Mouse (Mus musculus) kidney, embryonic 15.5 days (tissue): Measurements from ENCODE around the gene Map3k11. TPM values are rescaled to one million over a fixed set of nuclear protein-coding genes. Genes with fewer than 3 reads are reported as not detected.

Experiments used
- ATAC-seq: fragments of 200-750 bp; cut with Nextera tagmentation; replicated peaks from 2 replicates; pipeline ENCODE4 v1.8.0; 2017; ENCODE audit warnings: moderate TSS enrichment; ENCODE audit not compliant: low FRiP score
- H3K27ac ChIP-seq: fragments of 300-500 bp; sonication (generic); 2 replicates; pipeline ENCODE4 v1.5.1; 2015; ENCODE audit warnings: mild to moderate bottlenecking, inconsistent platforms
- H3K27me3 ChIP-seq: fragments of 300-500 bp; sonication (generic); 2 replicates; pipeline ENCODE4 v1.6.1; 2015; ENCODE audit warnings: inconsistent platforms
- H3K36me3 ChIP-seq: fragments of 300-500 bp; sonication (generic); 2 replicates; pipeline ENCODE4 v1.6.1; 2015; ENCODE audit warnings: inconsistent platforms
- H3K4me1 ChIP-seq: fragments of 300-500 bp; sonication (generic); 2 replicates; pipeline ENCODE4 v1.6.1; 2015; ENCODE audit warnings: inconsistent platforms
- H3K4me2 ChIP-seq: fragments of 300-500 bp; sonication (generic); 2 replicates; pipeline ENCODE4 v1.6.1; 2015; ENCODE audit warnings: moderate library complexity, mild to moderate bottlenecking, inconsistent platforms
- H3K4me3 ChIP-seq: fragments of 300-500 bp; sonication (generic); replicated peaks from 2 replicates; pipeline ENCODE4 v1.5.1; 2015; ENCODE audit warnings: mild to moderate bottlenecking, inconsistent platforms
- H3K9ac ChIP-seq: fragments of 300-500 bp; sonication (generic); 2 replicates; pipeline ENCODE4 v1.6.1; 2015; ENCODE audit warnings: mild to moderate bottlenecking, inconsistent platforms
- H3K9me3 ChIP-seq: fragments of 300-500 bp; sonication (generic); replicated peaks from 2 replicates; pipeline ENCODE4 v1.6.1; 2016; ENCODE audit warnings: inconsistent platforms
- WGBS: fragments of 180-500 bp; shearing (Covaris S2); methylation state at CpG from one replicate; pipeline ENCODE4 v1.1.7; 2015; ENCODE audit warnings: mixed read lengths; 5-methylcytosine and 5-hydroxymethylcytosine counted together
- polyA plus RNA-seq: library from polyadenylated mRNA; unstranded; fragments of >200 nt; fragmentation: Nextera tagmentation; extraction: Ambion mirVana; gene quantifications from 2 replicates; pipeline ENCODE4 v1.2.1, GENCODE M21; 2015

Map3k11 gene
- polyA plus RNA-seq, 1 experiment from 2014 or later, result 43.2 TPM

DNA sequence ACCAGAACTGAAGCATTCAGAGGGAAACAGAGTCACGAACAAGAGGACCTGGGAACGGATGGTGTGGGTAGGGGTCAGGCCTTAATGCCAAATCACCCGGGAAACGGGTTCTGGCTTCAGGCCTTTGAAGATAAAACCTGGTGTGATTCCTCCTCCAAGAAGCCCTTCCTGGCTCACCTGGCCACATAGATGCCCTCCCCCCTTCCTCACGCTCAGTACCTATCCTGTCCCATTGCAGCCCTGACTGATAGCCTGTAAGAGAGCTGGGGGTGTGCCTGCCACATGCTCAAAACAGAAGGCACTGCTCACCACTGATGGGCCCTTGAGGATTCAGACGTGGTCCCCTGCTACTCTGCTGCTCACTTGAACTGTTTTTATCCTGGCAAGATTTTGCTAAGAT, 5.3 kb downstream of the Map3k11 start:
- H3K9me3 ChIP-seq, result no peaks in the 10 kb centered on the region
- no peak overlapping the region for H3K27ac ChIP-seq
- H3K4me2 ChIP-seq, result peak overlapping the region; percentile 96
- peaks cover 76% of the 10 kb centered on the region for H3K36me3 ChIP-seq
- peaks cover 59% of the 10 kb centered on the region for H3K4me1 ChIP-seq
- H3K4me3 ChIP-seq, result peak overlapping the region; percentile 81
- 83% methylated on average over 6 of the region's 6 CpGs for WGBS
- H3K27me3 ChIP-seq, result no peaks in the 10 kb centered on the region
- ATAC-seq, result no peak
- H3K9ac ChIP-seq, result no peak overlapping the region

GRCm38 (mm10) chr19:5695849-5696462, 7.4 kb downstream of the Map3k11 start:
- H3K9ac ChIP-seq, result 0 out of 2 replicates have a peak overlapping the region, but pooled peaks have one; percentile 2
- ATAC-seq, result peak; percentile 69
- H3K4me1 ChIP-seq, result peaks cover 49% of the 10 kb centered on the region
- peak overlapping the region; percentile 53 for H3K4me2 ChIP-seq
- H3K36me3 ChIP-seq, result peaks cover 95% of the 10 kb centered on the region
- peak overlapping the region; percentile 27 for H3K4me3 ChIP-seq
- WGBS, result 24% methylated on average over 41 of the region's 41 CpGs
- no peaks in the 10 kb centered on the region for H3K9me3 ChIP-seq
- H3K27ac ChIP-seq, result no peak overlapping the region
- no peaks in the 10 kb centered on the region for H3K27me3 ChIP-seq

DNA sequence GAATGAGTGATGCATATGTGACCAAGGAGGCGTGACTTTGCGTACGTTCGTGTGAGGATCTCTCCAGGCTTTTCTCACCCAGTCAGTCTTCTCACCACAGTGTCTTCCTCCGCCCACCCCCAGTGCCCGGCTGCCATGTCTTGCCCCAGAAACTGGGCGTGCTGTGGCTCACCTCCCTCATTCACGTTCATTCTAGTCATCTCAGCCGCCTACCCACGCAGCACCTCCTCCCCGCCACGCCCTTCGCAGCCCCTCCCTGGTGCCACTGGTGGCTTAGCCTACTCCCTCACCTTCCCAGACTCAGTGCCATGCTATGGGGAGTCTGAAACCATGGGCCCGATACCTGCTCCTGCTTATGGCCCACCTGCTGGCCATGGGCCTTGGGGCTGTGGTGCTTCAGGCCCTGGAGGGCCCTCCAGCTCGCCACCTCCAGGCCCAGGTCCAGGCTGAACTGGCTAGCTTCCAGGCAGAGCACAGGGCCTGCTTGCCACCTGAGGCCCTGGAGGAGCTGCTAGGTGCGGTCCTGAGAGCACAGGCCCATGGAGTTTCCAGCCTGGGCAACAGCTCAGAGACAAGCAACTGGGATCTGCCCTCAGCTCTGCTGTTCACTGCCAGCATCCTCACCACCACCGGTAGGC, 15.7 kb downstream of the Map3k11 start, which contains the start of gene Kcnk7:
Kcnk7 (plus strand) TSS at position 205 of the 638 bp plus-strand sequence.
- Histone ChIP-seq H3K27ac (peak within 1 kb of the TSS; percentile 63), H3K36me3 (peaks cover 71% of the 10 kb centered on the region), H3K4me2 (no peak within 1 kb of the TSS), H3K4me1 (peaks cover 11% of the 10 kb centered on the region), H3K4me3 (no peak within 1 kb of the TSS), H3K9me3 (no peaks in the 10 kb centered on the region), H3K9ac (no peak within 1 kb of the TSS), H3K27me3 (no peaks in the 10 kb centered on the region)
- WGBS, result 70% methylated on average over 17 of the region's 17 CpGs
- no peak for ATAC-seq

DNA sequence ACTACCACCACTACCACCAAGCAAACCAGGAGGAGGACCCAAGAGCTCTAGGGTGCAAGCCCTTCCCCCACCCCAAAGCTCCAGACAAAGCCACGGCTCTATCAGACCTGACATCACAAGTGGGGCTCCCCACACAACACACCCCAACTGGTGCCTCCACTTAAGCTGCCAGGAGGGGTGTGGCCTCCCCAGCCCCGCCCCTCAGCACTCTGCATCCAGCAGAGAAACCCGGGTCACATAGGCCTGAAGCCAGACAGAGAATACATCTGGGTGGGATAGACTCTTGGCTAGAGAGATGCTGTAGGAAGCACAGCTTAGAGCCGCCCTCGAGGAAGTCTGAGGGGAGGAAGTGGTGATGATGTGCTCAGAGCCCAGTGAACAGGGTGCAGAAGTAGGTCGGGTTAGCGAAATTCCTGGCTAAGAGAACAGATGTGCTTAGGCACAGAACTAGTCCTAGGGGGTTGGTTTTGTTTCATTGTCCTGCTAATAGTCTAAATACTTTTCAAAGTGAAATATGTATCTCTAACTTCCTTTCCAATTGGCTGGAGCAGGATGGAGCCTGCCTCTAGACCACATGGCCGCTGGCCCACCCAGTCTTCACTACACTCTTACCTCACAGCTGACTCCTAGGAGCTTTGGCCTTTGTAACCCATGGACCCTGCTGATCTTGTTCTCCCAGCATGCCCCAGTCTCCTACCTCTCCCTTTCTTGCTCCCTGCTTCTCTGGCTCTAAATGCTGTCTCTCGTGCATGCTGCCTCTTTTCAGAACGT, 16.4 kb downstream of the Map3k11 start:
- 40% methylated on average over 10 of the region's 10 CpGs for WGBS
- no peak overlapping the region for H3K4me3 ChIP-seq
- peaks cover 11% of the 10 kb centered on the region for H3K4me1 ChIP-seq
- H3K36me3 ChIP-seq, result peaks cover 71% of the 10 kb centered on the region
- peak; percentile 66 for ATAC-seq
- H3K27ac ChIP-seq, result peak overlapping the region; percentile 63
- no peaks in the 10 kb centered on the region for H3K9me3 ChIP-seq
- no peak overlapping the region for H3K4me2 ChIP-seq
- no peak overlapping the region for H3K9ac ChIP-seq
- no peaks in the 10 kb centered on the region for H3K27me3 ChIP-seq

GRCm38 (mm10) chr19:5710068-5710467, 21.5 kb downstream of the Map3k11 start:
- Histone ChIP-seq H3K36me3 (peaks cover 64% of the 10 kb centered on the region), H3K4me3 (no peak overlapping the region), H3K9me3 (no peaks in the 10 kb centered on the region), H3K27ac (no peak overlapping the region), H3K4me1 (peaks cover 32% of the 10 kb centered on the region), H3K9ac (no peak overlapping the region), H3K27me3 (no peaks in the 10 kb centered on the region), H3K4me2 (no peak overlapping the region)
- ATAC-seq, result no peak
- WGBS, result 93% methylated on average over 6 of the region's 6 CpGs

- Histone ChIP-seq H3K36me3 (peaks cover 65% of the 10 kb centered on the region), H3K4me3 (no peak overlapping the region)
- 83% methylated on average over 8 of the region's 8 CpGs for WGBS
These were observed 22.0 kb downstream of the Map3k11 start for GRCm38 (mm10) chr19:5710581-5710980.

GRCm38 (mm10) chr19:5711218-5711617, 22.7 kb downstream of the Map3k11 start:
- 18% methylated on average over 3 of the region's 3 CpGs for WGBS
- peaks cover 67% of the 10 kb centered on the region for H3K36me3 ChIP-seq

More at GRCm38 (mm10) chr19:5710581-5710980, 22.0 kb downstream of the Map3k11 start:
- Histone ChIP-seq H3K9me3 (no peaks in the 10 kb centered on the region), H3K27ac (no peak overlapping the region), H3K27me3 (no peaks in the 10 kb centered on the region), H3K4me1 (peaks cover 33% of the 10 kb centered on the region), H3K4me2 (no peak overlapping the region), H3K9ac (no peak overlapping the region)
- no peak for ATAC-seq

GRCm38 (mm10) chr19:5711907-5712460, 23.4 kb downstream of the Map3k11 start:
- H3K27me3 ChIP-seq, result no peaks in the 10 kb centered on the region
- H3K9me3 ChIP-seq, result no peaks in the 10 kb centered on the region
- H3K27ac ChIP-seq, result no peak overlapping the region
- WGBS, result 90% methylated on average over 14 of the region's 14 CpGs
- no peak overlapping the region for H3K4me3 ChIP-seq
- no peak overlapping the region for H3K9ac ChIP-seq
- H3K36me3 ChIP-seq, result peaks cover 65% of the 10 kb centered on the region
- H3K4me2 ChIP-seq, result no peak overlapping the region
- ATAC-seq, result no peak
- peaks cover 46% of the 10 kb centered on the region for H3K4me1 ChIP-seq

More at GRCm38 (mm10) chr19:5711218-5711617, 22.7 kb downstream of the Map3k11 start:
- ATAC-seq, result no peak
- H3K4me3 ChIP-seq, result no peak overlapping the region
- H3K27ac ChIP-seq, result no peak overlapping the region
- H3K4me2 ChIP-seq, result no peak overlapping the region
- no peaks in the 10 kb centered on the region for H3K9me3 ChIP-seq
- no peak overlapping the region for H3K9ac ChIP-seq
- peaks cover 40% of the 10 kb centered on the region for H3K4me1 ChIP-seq
- no peaks in the 10 kb centered on the region for H3K27me3 ChIP-seq

DNA sequence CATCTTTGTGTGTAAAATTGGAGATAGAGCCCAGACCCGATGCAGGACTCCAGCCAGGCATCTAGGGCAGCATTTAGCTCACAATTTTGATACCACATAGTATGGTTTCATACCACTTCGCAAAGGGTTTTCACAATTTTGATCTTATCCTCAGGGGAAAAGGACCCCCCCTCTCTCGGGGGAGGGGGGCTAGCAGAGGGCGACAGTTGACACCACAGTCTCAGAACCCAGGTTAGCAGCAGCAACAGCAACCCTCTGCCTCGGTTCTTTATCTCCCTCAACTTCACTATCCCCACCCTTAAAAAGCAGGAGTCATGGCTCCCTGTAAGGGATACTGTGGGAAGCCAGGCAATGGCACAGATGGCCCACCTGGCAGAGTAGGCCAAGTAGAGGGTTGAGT, 24.7 kb downstream of the Map3k11 start:
- Histone ChIP-seq H3K9me3 (no peaks in the 10 kb centered on the region), H3K36me3 (peaks cover 62% of the 10 kb centered on the region), H3K9ac (no peak overlapping the region), H3K27ac (peak overlapping the region; percentile 75), H3K4me3 (no peak overlapping the region), H3K27me3 (no peaks in the 10 kb centered on the region), H3K4me1 (peaks cover 49% of the 10 kb centered on the region), H3K4me2 (no peak overlapping the region)
- WGBS, result 72% methylated on average over 5 of the region's 5 CpGs
- no peak for ATAC-seq

GRCm38 (mm10) chr19:5713730-5714129, 25.2 kb downstream of the Map3k11 start:
- Histone ChIP-seq H3K9me3 (no peaks in the 10 kb centered on the region), H3K4me3 (no peak overlapping the region), H3K4me2 (no peak overlapping the region), H3K27ac (peak overlapping the region; percentile 75), H3K27me3 (no peaks in the 10 kb centered on the region), H3K4me1 (peaks cover 49% of the 10 kb centered on the region), H3K36me3 (peaks cover 62% of the 10 kb centered on the region), H3K9ac (no peak overlapping the region)
- peak; percentile 74 for ATAC-seq
- WGBS, result 5% methylated on average over 2 of the region's 2 CpGs

GRCm38 (mm10) chr19:5715793-5716688, 27.5 kb downstream of the Map3k11 start:
- no peak overlapping the region for H3K9ac ChIP-seq
- H3K36me3 ChIP-seq, result peaks cover 62% of the 10 kb centered on the region
- WGBS, result 28% methylated on average over 43 of the region's 43 CpGs
- peaks cover 49% of the 10 kb centered on the region for H3K4me1 ChIP-seq
- no peaks in the 10 kb centered on the region for H3K27me3 ChIP-seq
- H3K4me3 ChIP-seq, result peak overlapping the region; percentile 26
- H3K4me2 ChIP-seq, result peak overlapping the region; percentile 59
- peak; percentile 30 for ATAC-seq
- no peak overlapping the region for H3K27ac ChIP-seq
- no peaks in the 10 kb centered on the region for H3K9me3 ChIP-seq
